Mouse (Mus musculus) thymus, postnatal 36 days (tissue): Measurements from ENCODE around the gene Npepl1.
A peak's percentile ranks its signal among the peaks of the same experiment; 100 is the strongest.

Experiments used
- DNase-seq, 2 experiments: peaks; one replicate each; pipeline ENCODE4 v3.0.0; 2022; ENCODE audit warnings: mixed read lengths in 2 of 2

Npepl1 gene

GRCm38 (mm10) chr2:174109991-174110782 is at the start of gene Npepl1:
Gene Npepl1, plus strand, starts transcription at chr2:174110349.
- peak; percentile 71 to 74 for DNase-seq

- DNase-seq = no peak
Measured at GRCm38 (mm10) chr2:174061219-174061618, 48.9 kb upstream of the Npepl1 start.

- DNase-seq = no peak
Measured at GRCm38 (mm10) chr2:174063074-174063473, 47.1 kb upstream of the Npepl1 start.

- DNase-seq = no peak
Measured at GRCm38 (mm10) chr2:174063527-174064211, 46.5 kb upstream of the Npepl1 start.

GRCm38 (mm10) chr2:174067793-174068419 is 42.2 kb upstream of the Npepl1 start:
- no peak for DNase-seq

GRCm38 (mm10) chr2:174069532-174070049 is 40.6 kb upstream of the Npepl1 start:
- DNase-seq = no peak

- DNase-seq = no peak
Measured at GRCm38 (mm10) chr2:174071406-174071805, 38.7 kb upstream of the Npepl1 start.

- no peak for DNase-seq
Measured at GRCm38 (mm10) chr2:174073156-174073790, 36.9 kb upstream of the Npepl1 start.

GRCm38 (mm10) chr2:174074621-174075020 is 35.5 kb upstream of the Npepl1 start:
- DNase-seq = peak; percentile 12 to 29

GRCm38 (mm10) chr2:174075072-174075570 is 35.0 kb upstream of the Npepl1 start:
- peak; percentile 11 to 35 for DNase-seq

GRCm38 (mm10) chr2:174075673-174076432 is 34.3 kb upstream of the Npepl1 start, which contains the start of gene Stx16:
Gene Stx16, plus strand, starts transcription at chr2:174076308.
- peak; percentile 87 to 90 for DNase-seq

- no peak for DNase-seq
Measured at GRCm38 (mm10) chr2:174076433-174076824, 33.7 kb upstream of the Npepl1 start.

- peak; percentile 59 to 64 for DNase-seq
Measured at GRCm38 (mm10) chr2:174077004-174077695, 33.0 kb upstream of the Npepl1 start.

- DNase-seq = no peak
Measured at GRCm38 (mm10) chr2:174077776-174078338, 32.3 kb upstream of the Npepl1 start.

- no peak for DNase-seq
Measured at GRCm38 (mm10) chr2:174081833-174082232, 28.3 kb upstream of the Npepl1 start.

- DNase-seq = no peak
Measured at GRCm38 (mm10) chr2:174082380-174082918, 27.7 kb upstream of the Npepl1 start.

GRCm38 (mm10) chr2:174095086-174095485 is 15.1 kb upstream of the Npepl1 start:
- DNase-seq = no peak

GRCm38 (mm10) chr2:174102399-174102798 is 7.8 kb upstream of the Npepl1 start:
- DNase-seq = no peak

GRCm38 (mm10) chr2:174103527-174103926 is 6.6 kb upstream of the Npepl1 start:
- DNase-seq = no peak

GRCm38 (mm10) chr2:174107375-174107774 is 2.8 kb upstream of the Npepl1 start:
- no peak for DNase-seq
